Mouse (Mus musculus): ENCODE measurements around the gene Pclaf. TPM values are rescaled to one million over a fixed set of nuclear protein-coding genes. Genes with fewer than 3 reads are reported as not detected.

The Pclaf gene
- polyA plus RNA-seq, 1 experiment from 2014 or later: 226 TPM

DNA sequence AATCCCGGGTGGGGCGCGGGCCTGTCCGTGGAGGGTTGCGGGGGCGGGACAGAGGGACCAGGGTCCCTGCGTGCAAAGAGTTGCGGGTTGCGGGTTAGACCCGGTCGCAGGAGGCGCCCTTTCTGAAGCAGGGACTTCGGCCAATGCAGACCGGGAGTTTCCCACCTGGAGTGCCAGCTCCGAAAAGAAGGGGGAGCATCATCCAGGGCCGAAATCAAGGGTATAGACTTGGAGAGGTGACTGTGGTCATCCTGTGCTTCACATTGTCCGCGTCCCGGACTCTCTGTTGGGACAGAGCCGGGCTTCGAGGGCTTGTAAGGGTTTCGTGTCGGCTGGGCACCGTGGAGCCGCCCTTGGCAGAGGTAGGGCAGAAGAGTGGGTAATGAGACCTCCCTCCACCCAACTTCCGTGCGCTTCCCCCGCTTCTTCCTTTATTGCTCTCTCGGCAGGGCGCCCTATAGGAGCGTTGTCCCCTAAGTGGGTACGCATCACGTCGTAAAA, 19.3 kb downstream of the Pclaf start:
- peak; percentile 82 for ATAC-seq (ENCODE audit: low FRiP score)
- no peaks in the 10 kb centered on the region for H3K9me3 ChIP-seq
- WGBS: under 1% methylated on average over 34 of the region's 34 CpGs

DNA sequence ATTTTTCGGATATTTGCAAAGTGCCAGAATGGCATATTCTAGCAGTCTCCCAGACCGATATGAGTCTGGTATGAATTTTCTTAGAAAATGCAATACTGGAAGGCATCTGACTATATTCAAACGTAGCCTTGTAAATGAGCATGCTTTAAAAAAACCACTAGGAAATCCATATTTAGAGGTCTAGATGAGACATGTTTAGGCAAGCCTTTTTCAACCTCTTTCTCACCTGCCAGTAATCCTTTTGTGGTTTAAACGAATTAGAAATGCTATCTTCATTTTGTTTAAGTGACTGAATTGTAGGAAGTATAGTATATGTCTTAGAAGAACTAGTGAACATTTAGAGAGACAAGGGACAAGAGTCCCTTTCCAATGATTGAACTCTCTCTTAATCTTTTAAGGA, 19.8 kb downstream of the Pclaf start:
- 12% methylated on average over 4 of the region's 4 CpGs for WGBS
- Histone ChIP-seq H3K4me2 (peak overlapping the region; percentile 75), H3K27ac (no peak overlapping the region), H3K9me3 (no peaks in the 10 kb centered on the region), H3K9ac (peak overlapping the region; percentile 81), H3K4me1 (peaks cover 19% of the 10 kb centered on the region), H3K4me3 (replicated peaks) (peak overlapping the region; percentile 89), H3K27me3 (no peaks in the 10 kb centered on the region), H3K36me3 (replicated peaks) (peaks cover 7% of the 10 kb centered on the region)
- ATAC-seq (ENCODE audit: low FRiP score): no peak

More for the DNA sequence above, 19.3 kb downstream of the Pclaf start:
- peaks cover 9% of the 10 kb centered on the region for H3K36me3 ChIP-seq (replicated peaks)
- no peaks in the 10 kb centered on the region for H3K27me3 ChIP-seq
- H3K9ac ChIP-seq: peak overlapping the region; percentile 81
- peak overlapping the region; percentile 75 for H3K4me2 ChIP-seq
- H3K4me3 ChIP-seq (replicated peaks): peak overlapping the region; percentile 89
- H3K27ac ChIP-seq: peak overlapping the region; percentile 86
- peaks cover 19% of the 10 kb centered on the region for H3K4me1 ChIP-seq

DNA sequence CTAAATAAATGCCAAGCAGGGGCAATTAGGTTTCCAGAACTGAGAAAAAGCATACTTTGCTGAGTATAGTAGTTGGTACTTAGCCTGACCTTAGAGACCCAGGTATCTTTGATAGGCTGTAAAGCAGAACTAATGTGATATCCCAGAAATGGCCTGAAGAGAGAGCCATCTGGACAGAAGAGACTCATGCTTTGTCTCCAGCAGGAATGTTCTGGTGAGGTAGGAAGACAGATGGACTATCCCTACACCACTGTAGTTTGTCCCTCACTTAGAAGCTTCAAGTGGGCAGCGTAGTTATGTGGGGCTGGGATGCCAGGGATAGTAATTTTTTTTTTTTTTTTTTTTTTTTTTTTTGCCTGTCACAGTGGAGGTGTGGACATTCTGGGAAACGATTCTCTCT, 23.9 kb downstream of the Pclaf start:
- H3K9ac ChIP-seq: no peak overlapping the region
- WGBS: 78% methylated on average over 2 of the region's 2 CpGs
- H3K9me3 ChIP-seq: no peaks in the 10 kb centered on the region
- H3K4me3 ChIP-seq (replicated peaks): no peak overlapping the region
- H3K36me3 ChIP-seq (replicated peaks): no peaks in the 10 kb centered on the region
- no peak overlapping the region for H3K27ac ChIP-seq
- H3K4me1 ChIP-seq: peaks cover 13% of the 10 kb centered on the region; the same call in 1 of the 2 replicates
- ATAC-seq (ENCODE audit: low FRiP score): no peak
- no peak overlapping the region for H3K4me2 ChIP-seq
- no peaks in the 10 kb centered on the region for H3K27me3 ChIP-seq

DNA sequence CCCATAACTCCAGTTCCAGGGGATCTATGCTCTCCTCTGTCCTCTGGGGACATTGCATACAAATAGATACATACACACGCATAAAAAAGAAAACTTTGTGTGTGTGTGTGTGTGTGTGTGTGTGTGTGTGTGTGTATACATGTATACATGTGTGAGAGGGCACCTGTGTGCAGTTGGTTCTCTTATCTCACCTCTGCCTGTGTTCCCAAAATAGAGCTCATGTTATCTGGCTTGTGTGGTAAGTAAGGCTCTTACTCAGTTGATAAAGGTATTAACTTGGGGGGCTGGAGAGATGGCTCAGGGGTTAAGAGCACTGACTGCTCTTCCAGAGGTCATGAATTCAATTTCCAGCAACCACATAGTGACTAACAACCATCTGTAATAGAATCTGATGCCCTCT, 27.0 kb downstream of the Pclaf start:
- Histone ChIP-seq H3K27ac (no peak overlapping the region), H3K4me3 (replicated peaks) (no peak overlapping the region), H3K27me3 (no peaks in the 10 kb centered on the region), H3K9ac (no peak overlapping the region), H3K4me2 (no peak overlapping the region), H3K9me3 (no peaks in the 10 kb centered on the region), H3K4me1 (no peaks in the 10 kb centered on the region; the same call in 1 of the 2 replicates), H3K36me3 (replicated peaks) (no peaks in the 10 kb centered on the region)
- WGBS: 96% methylated on average over 1 of the region's 1 CpGs
- no peak for ATAC-seq (ENCODE audit: low FRiP score)

DNA sequence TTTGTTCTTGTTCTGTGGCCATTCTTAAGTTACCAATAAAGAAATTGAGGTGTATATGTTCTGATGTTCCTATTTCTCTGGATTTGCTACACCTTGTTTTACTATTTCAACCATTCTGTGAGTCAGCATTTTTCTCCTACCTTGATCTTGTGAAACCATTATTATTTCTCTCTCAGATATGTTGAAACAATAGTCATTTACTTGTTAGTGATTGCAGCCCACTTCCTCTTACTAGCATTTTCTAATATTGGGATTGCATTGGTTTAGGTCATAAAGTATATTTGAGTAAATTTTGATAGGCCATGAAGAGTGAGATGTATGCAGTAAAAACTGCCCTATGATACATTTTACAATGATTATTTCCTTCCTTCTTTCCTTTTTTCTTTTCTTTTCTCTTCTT, 38.4 kb downstream of the Pclaf start:
- H3K4me2 ChIP-seq: no peak overlapping the region
- no peak for ATAC-seq (ENCODE audit: low FRiP score)
- no peaks in the 10 kb centered on the region for H3K9me3 ChIP-seq
- no peak overlapping the region for H3K4me3 ChIP-seq (replicated peaks)
- no peak overlapping the region for H3K9ac ChIP-seq
- H3K4me1 ChIP-seq: no peaks in the 10 kb centered on the region
- no peaks in the 10 kb centered on the region for H3K27me3 ChIP-seq
- no peaks in the 10 kb centered on the region for H3K36me3 ChIP-seq (replicated peaks)
- H3K27ac ChIP-seq: no peak overlapping the region

DNA sequence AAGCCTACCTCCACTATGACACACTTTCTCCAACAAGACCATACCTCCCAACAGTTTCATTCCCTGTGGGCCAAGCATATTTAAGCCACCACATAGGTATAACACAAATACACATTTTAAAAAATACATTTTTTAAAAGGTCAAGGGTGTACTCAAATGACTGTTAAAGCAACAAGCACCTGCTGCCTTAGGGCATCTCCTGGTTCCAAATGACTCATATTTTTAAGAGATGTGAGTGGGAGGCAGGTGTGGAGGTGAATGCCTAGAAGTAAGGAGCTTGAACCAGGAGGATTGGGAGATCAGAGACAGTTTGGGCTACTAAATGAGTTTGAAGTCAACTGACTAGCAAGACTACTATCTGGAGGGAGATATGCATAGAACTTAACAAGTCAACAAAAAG, 39.8 kb downstream of the Pclaf start:
- Histone ChIP-seq H3K9me3 (no peaks in the 10 kb centered on the region), H3K4me3 (replicated peaks) (no peak overlapping the region)

DNA sequence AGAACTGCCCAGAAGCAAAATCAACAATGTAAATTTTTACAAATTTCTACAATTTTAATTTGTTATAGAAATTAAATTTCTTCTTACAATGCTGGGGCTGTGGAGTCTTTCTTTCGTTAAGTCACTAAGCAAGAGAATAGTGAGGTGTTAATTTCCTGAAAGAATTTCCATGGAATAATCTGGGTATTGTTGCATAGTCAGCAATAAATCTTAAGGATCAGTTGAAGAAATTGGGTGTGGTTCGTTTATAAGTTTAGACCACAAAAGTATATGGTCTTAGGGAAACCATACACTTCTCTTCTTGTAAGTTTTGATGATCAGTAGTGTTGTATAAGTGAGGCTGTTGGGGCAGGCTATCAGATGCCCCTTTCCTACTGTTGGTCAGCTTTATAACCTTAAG, 47.5 kb downstream of the Pclaf start:
- no peaks in the 10 kb centered on the region for H3K36me3 ChIP-seq (replicated peaks)
- no peaks in the 10 kb centered on the region for H3K27me3 ChIP-seq
- H3K4me2 ChIP-seq: no peak overlapping the region
- H3K27ac ChIP-seq: no peak overlapping the region
- no peaks in the 10 kb centered on the region for H3K4me1 ChIP-seq
- no peak overlapping the region for H3K9ac ChIP-seq
- WGBS: 89% methylated on average over 2 of the region's 2 CpGs
- H3K4me3 ChIP-seq (replicated peaks): no peak overlapping the region
- no peaks in the 10 kb centered on the region for H3K9me3 ChIP-seq
- ATAC-seq (ENCODE audit: low FRiP score): no peak

More for the DNA sequence above, 39.8 kb downstream of the Pclaf start:
- Histone ChIP-seq H3K4me2 (no peak overlapping the region), H3K9ac (no peak overlapping the region), H3K4me1 (no peaks in the 10 kb centered on the region), H3K27ac (no peak overlapping the region), H3K36me3 (replicated peaks) (no peaks in the 10 kb centered on the region), H3K27me3 (no peaks in the 10 kb centered on the region)
- ATAC-seq (ENCODE audit: low FRiP score): no peak

DNA sequence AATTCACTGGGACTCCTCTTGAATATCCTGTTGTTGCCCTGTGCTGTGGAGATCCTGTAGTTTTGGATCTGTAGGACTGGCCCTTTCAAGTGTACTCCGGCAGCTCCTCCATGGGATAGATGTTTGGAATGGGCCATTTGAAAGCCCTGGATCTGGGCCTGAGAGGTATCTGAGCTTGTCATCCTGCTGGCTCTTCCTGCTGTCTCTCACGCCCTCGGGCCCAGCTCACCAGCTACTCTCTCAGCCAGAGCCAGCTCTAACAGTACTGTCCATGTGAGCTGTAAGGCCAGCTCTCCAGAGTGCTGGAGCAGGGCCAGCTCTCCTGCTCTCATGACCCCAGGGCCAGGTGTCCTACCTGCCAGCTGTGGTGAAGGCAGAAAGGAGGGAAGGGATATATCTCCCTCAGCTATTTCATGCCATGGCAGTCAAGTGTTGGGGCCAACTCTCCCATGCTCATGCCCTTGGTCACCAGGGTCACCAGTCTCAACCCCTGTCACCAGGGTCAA, 61.1 kb downstream of the Pclaf start:
- Histone ChIP-seq H3K4me1 (no peaks in the 10 kb centered on the region), H3K9me3 (no peaks in the 10 kb centered on the region), H3K9ac (no peak overlapping the region), H3K4me3 (replicated peaks) (no peak overlapping the region), H3K27ac (no peak overlapping the region), H3K27me3 (no peaks in the 10 kb centered on the region), H3K4me2 (no peak overlapping the region), H3K36me3 (replicated peaks) (no peaks in the 10 kb centered on the region)
- 93% methylated on average over 3 of the region's 3 CpGs for WGBS
- ATAC-seq (ENCODE audit: low FRiP score): no peak

Other genes starting within 250 kb of the Pclaf start
- gene Oaz2, start 222.2 kb upstream of the Pclaf start, polyA plus RNA-seq (2016; fragmentation: Nextera tagmentation; extraction: Ambion mirVana): 247 and 249 TPM in 2 replicates
- gene Zfp609, start 62.7 kb upstream of the Pclaf start, polyA plus RNA-seq (2016; fragmentation: Nextera tagmentation; extraction: Ambion mirVana): 11.1 and 13.1 TPM in 2 replicates
- 32.8 and 36.3 TPM in 2 replicates for gene Trip4, start 18.6 kb downstream of the Pclaf start, polyA plus RNA-seq (2016; fragmentation: Nextera tagmentation; extraction: Ambion mirVana)
- 24.8 and 25.8 TPM in 2 replicates for gene Csnk1g1, start 18.7 kb downstream of the Pclaf start, polyA plus RNA-seq (2016; fragmentation: Nextera tagmentation; extraction: Ambion mirVana)
- 339 and 361 TPM in 2 replicates for gene Ppib, start 170.0 kb downstream of the Pclaf start, polyA plus RNA-seq (2016; fragmentation: Nextera tagmentation; extraction: Ambion mirVana)
- gene Snx22, start 179.5 kb downstream of the Pclaf start, polyA plus RNA-seq (2016; fragmentation: Nextera tagmentation; extraction: Ambion mirVana): 3.3 and 4.0 TPM in 2 replicates
- gene Snx1, start 236.3 kb downstream of the Pclaf start, polyA plus RNA-seq (2016; fragmentation: Nextera tagmentation; extraction: Ambion mirVana): 130 and 135 TPM in 2 replicates
- gene Ciao2a, start 236.4 kb downstream of the Pclaf start, polyA plus RNA-seq (2016; fragmentation: Nextera tagmentation; extraction: Ambion mirVana): 122 and 139 TPM in 2 replicates

All from forebrain, embryonic 12.5 days (tissue).